Mouse (Mus musculus): ENCODE results near the gene Nif3l1. TPM values are rescaled to one million over a fixed set of nuclear protein-coding genes. Genes with fewer than 3 reads are reported as not detected.

Gene Nif3l1
- polyA plus RNA-seq, 2 experiments from 2014 or later = 40.1 to 58.3 TPM

DNA sequence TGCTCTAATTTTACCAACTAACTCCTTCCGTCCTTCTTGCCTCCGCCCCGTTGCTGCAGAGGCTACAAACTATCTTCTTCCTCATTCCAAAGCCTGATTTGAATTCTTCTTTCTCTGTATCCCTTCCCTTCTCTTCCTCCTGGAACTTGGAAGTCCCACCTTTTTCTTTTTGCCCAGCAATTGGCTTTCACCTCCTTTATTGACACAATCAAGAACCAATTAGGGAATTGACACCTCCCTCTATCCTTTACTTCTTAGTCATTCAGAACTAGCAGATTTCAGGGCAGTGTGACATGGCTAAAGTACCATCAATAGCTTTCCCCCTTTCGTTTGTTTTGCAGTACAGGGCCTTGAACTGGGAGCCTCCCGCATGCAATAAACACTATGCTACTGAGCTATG lies 13.2 kb downstream of the Nif3l1 start:
- ATAC-seq = no peak

- no peak for ATAC-seq
These were observed 13.9 kb downstream of the Nif3l1 start for GRCm38 (mm10) chr1:58458867-58459266.

DNA sequence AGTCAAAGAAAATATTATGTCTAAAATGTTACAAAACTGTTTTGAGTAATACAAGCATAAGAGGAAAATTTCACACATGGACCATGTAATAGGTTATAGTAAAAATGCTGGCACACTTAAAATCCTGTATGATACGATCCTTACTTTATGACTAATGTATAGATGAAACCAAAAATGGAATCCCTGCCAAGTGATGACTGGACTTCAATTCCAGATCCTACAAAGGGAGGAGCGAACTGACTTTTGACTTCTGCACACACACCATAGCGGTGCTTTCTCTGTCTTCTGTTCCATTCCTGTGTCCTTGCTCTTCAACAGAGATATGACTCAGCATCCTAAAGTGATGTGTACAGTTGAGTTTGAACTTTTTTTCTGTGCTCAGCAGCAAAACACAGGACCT lies 15.6 kb downstream of the Nif3l1 start:
- ATAC-seq = no peak

DNA sequence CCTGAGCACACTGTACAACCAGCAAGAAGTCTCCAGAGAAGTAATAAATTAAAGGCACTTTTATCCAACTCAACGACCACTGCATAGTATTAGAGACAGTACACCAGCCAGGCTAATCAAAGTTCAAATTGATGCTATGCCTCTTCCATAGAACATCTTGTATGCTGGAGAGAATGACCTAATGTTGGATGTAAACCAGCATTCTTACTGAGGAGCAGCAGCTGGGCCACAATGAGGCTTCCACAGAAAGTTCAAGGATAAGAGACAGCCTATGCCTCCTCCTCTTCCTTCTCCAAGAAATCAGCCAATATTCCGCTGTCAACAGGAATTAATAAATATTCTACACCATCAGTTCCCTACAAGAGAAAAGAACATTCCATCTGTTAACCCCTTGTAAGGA lies 19.0 kb downstream of the Nif3l1 start:
- no peak for ATAC-seq

- no peak for ATAC-seq
These were observed 20.1 kb downstream of the Nif3l1 start for GRCm38 (mm10) chr1:58465042-58465441.

DNA sequence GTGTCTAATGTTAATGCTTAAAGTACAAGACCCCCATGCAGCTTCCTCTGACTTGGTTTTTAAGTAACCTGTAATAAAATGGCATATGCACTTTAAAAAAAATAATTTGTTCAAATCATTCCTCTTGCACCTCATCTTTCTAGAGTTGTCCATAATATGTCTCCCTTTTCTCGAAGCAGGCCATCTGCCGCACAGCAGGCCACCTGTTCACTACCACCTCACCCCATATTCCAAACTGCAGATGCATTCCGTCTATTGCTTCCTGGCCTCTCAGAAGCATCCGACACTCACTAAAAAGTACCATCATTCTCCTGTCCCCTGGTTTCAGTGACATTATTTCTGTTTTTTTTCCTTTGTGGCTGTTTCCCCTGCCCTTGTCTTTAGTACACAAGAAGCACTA lies 20.6 kb downstream of the Nif3l1 start:
- no peak for ATAC-seq

- ATAC-seq = no peak
These were observed 30.7 kb downstream of the Nif3l1 start for GRCm38 (mm10) chr1:58475662-58476061.

DNA sequence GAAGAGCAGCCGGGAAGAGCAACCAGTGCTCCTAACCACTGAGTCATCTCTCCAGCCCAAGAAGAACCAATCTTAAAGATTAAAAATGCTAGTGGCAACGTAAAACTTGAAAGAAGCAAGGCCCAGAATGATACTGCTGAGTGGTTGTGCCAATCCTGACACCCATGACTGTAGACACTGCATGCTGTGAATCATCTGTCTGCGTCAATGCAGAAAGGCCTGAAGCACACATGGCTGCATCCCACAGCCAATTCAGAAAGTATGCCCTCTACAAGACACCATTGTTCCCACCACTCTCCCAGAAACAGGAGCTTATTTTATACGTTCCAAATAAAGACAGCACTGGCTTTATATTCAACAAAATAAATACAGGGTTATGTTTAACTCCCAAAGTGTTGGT lies 37.7 kb downstream of the Nif3l1 start:
- no peak for ATAC-seq

DNA sequence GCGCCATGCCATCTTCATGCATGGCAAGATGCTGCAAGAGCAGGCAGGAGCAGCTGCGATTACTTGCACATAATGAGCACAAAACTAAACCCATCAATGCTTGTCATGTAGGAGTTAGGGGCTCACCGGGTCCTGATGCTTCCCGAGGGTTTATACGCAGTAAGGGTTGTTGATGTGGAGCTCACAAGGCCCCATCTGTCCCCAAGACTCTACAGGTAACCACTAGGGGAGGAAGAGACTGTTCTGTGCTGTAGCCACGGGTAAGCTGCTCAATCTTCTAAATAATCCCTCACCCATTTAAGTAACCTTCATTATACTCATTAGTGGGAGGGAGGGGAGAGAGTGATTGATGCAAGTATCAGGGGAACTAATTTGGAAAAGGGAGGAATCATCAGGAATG lies 50.7 kb downstream of the Nif3l1 start:
- ATAC-seq = no peak

DNA sequence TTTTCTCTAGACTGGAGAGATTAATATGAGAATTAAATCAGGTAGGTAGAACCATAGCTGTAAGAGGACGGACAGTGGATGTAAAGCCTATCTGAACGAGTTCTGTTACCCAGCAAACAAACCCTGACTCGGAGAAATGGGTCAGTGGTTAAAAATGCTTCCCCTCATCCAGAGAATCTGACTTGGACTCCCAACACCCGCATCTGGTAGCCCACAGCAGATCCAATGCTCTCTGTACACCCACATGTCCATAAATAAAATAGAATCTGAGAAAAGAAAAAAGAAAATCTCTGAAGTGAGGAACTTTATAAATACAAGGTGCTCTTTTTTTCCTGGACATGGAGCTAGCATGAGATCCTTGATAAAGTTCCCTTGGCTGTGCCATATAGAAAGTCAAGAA lies 52.7 kb downstream of the Nif3l1 start:
- no peak for ATAC-seq

- no peak for ATAC-seq
These were observed 53.8 kb downstream of the Nif3l1 start for GRCm38 (mm10) chr1:58498758-58499157.

DNA sequence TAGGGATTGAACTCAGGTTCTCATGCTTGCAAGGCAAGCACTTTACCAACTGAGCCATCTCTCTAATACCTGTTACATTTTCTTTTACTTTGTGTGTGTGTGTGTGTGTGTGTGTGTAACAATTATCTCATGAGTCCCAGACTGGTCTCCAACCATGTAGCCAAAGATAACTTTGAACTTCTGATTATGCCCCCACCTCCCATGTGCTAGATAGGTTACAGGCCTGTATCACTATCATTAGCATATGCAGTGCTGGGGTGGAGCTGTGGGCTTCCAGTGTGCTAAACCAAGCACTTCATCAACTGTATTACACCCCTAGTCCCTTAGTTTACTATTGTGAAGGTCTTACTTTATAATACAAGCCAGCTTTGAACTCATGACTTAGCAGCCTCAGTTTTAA lies 58.2 kb downstream of the Nif3l1 start:
- ATAC-seq = no peak

DNA sequence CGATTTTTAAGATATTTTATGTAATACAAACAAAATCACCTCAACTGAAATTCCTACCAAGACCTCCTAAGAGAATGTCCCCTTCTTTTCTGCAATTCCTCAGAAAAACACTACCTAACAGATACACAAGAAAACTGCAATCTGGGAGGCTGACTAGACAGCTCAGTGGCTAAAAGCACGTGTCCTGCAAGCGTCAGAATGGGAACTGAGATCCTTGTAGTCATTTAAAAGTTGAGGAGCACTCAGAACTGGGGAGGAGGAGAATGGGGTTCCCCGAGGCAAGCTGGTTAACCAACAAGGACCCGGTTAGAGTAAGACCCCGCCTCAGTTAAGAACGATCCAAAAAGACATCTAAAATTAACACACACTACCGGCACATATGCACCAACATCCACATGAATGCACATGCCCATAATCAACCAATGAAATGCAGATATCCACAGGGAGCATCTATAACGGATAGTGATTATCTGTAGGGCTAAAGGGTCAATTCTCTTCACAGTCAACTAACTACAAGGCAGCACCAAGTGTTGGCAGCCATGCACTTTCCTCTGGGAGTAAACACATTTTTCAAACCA lies 58.9 kb downstream of the Nif3l1 start:
- no peak for ATAC-seq

- peak; percentile 99 for ATAC-seq
These were observed 59.8 kb downstream of the Nif3l1 start, which contains the start of gene Orc2 for GRCm38 (mm10) chr1:58504577-58505254. Gene Orc2, minus strand, starts transcription at chr1:58505109.

DNA sequence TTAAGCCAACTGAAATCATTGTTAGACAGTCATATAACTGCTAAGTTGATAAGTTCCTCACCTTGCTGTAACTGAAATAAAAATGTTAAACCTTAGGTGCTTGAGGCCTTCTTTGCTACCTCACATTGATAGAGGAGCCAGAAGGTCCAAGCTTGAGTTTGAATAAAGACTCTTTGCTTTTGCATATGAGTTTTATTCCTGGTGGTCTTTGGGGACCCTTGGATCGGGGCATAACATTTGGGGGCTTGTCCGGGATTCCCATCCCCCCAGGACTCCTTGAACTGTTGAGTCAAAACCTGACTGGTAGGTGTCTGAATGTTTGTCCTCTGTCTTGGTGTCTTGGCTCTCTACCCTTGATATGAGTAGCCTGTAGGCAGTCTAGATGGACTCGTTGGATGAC lies 62.3 kb downstream of the Nif3l1 start:
- no peak for ATAC-seq

Other genes starting within 250 kb of the Nif3l1 start
- not detected for gene Aox4, start 234.8 kb upstream of the Nif3l1 start, polyA plus RNA-seq (2017; shearing (Covaris generic))
- under 1 TPM; 0.05 to 0.13 TPM for gene Aox2, start 166.8 kb upstream of the Nif3l1 start, polyA plus RNA-seq (2017; shearing (Covaris generic))
- 100 to 1,000 TPM; 406 to 458 TPM for gene Bzw1, start 52.3 kb upstream of the Nif3l1 start, polyA plus RNA-seq (2017; shearing (Covaris generic))
- gene Clk1, start 21.1 kb upstream of the Nif3l1 start, polyA plus RNA-seq (2017; shearing (Covaris generic)) = 100 to 1,000 TPM; 355 to 452 TPM
- 10 to 100 TPM; 61.9 to 77.3 TPM for gene Ppil3, start 335 bp downstream of the Nif3l1 start, polyA plus RNA-seq (2017; shearing (Covaris generic))
- 10 to 100 TPM; 14.5 to 24.7 TPM for gene Orc2, start 60.0 kb downstream of the Nif3l1 start, polyA plus RNA-seq (2017; shearing (Covaris generic))
- gene Fam126b, start 141.2 kb downstream of the Nif3l1 start, polyA plus RNA-seq (2017; shearing (Covaris generic)) = 10 to 100 TPM in 1 of 2 experiments, 1 to 10 TPM in 1; 9.3 to 10.2 TPM
- gene Ndufb3, start 141.2 kb downstream of the Nif3l1 start, polyA plus RNA-seq (2017; shearing (Covaris generic)) = 10 to 100 TPM; 77.5 to 93.6 TPM